Mouse (Mus musculus): ENCODE measurements around the gene Narf.

Narf gene

DNA sequence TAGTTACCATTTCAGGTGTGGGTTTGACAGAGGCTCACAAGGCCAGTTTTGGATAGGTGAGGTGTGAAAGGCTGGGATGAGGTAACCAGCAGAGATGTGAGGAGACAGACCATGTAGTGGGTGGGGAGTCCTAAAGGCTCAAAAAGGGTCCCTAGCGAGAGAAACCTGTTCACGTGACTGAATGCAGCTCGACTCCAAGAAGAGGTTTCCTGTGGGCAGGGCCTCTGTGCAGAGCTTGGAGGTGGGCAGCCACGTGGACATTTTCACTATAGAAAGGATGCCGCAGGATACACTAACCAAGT, 33.2 kb upstream of the Narf start:
- no peak for TF ChIP-seq CTCF (conservative IDR thresholded peaks at IDR 0.05; ENCODE audit: low read length)
- no peak for TF ChIP-seq POU5F1 (IDR thresholded peaks at IDR 0.05; ENCODE audit: borderline replicate concordance, low read length)
- no peak for TF ChIP-seq NANOG (IDR thresholded peaks at IDR 0.05; ENCODE audit: borderline replicate concordance, low read length)
- Histone ChIP-seq H3K4me3 (replicated peaks; ENCODE audit: low read length) (peak overlapping the region; percentile 94), H3K4me1 (replicated peaks; ENCODE audit: low read depth, low read length) (peaks cover 17% of the 10 kb centered on the region), H3K9me3 (ENCODE audit: low read length) (no peaks in the 10 kb centered on the region), H3K27me3 (ENCODE audit: insufficient read depth, low read length) (no peaks in the 10 kb centered on the region), H3K36me3 (ENCODE audit: insufficient read depth, low read length) (peaks cover 14% of the 10 kb centered on the region)

DNA sequence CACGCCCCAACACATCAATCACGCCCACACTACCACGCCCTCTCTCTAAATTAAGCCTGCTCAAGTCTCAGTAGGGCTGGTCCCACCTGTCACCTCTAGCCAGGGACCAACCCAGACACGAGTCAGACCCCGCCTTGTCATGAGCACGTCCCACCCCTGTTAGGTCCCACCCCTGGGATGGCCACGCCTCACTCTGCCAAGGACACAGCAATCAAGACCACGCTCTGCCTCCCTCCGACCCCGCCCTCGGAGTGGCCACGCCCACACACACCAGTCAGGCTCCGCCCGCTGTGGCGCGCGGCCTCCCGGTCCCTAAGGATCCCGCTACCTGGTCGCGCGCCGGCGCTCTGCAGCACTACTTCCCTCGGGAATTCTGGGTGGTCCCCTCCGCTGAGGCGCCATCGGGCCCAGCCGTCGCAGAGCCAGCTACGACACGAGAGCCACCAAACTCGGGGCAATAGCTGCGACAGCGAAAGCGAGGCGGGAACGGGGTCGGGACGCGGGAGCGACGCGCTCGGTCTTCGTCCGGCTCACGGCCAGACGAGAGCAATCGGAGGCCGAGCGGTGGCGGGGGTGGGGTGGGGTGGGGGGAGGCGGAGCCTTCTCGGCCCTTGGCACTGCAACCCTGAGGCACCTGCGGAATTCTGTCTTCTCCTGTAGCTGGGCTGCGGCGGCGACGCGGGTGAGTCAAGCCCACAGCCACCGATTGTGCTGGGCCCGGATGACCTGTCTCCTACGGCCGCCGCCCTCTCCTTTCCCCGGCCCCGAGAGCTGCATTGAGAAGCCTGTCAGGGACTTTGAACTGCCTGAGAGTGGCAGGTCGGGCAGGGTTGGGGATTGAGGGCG, 32.7 kb upstream of the Narf start, which contains the start of the genes Hexdc and Ogfod3:
Hexdc (plus strand) TSS at position 273 of the 846 bp plus-strand sequence.
Ogfod3 (minus strand) TSS at position 551 of the 846 bp plus-strand sequence.
- TF ChIP-seq CTCF (conservative IDR thresholded peaks at IDR 0.05; ENCODE audit: low read length), result no peak
- no peak for TF ChIP-seq POU5F1 (IDR thresholded peaks at IDR 0.05; ENCODE audit: borderline replicate concordance, low read length)
- no peak for TF ChIP-seq NANOG (IDR thresholded peaks at IDR 0.05; ENCODE audit: borderline replicate concordance, low read length)
- Histone ChIP-seq H3K4me3 (replicated peaks; ENCODE audit: low read length) (peak within 1 kb of the TSS; percentile 94), H3K36me3 (ENCODE audit: insufficient read depth, low read length) (peaks cover 17% of the 10 kb centered on the region), H3K27me3 (ENCODE audit: insufficient read depth, low read length) (no peaks in the 10 kb centered on the region), H3K4me1 (replicated peaks; ENCODE audit: low read depth, low read length) (peaks cover 17% of the 10 kb centered on the region), H3K9me3 (ENCODE audit: low read length) (no peaks in the 10 kb centered on the region)

DNA sequence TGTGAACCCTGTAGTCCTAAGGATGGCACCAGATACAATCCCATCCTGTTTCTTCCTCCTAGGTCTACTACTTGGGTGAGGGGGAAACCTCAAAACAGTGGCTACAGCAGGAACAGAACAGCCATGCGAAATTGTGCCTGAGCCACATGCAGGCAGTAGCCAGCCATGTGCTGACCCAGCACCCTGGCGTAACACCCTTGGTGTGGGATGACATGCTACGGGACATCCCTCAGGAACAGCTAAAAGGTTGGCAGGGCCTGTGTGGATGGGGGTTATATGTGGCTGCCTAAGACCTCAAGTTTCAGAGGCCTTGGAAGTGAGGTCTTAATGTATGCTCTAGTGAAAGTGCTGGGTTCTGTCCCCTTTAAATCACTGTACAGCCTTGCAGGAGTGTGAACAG, 20.2 kb upstream of the Narf start:
- Histone ChIP-seq H3K4me1 (replicated peaks; ENCODE audit: low read depth, low read length) (no peaks in the 10 kb centered on the region), H3K36me3 (ENCODE audit: insufficient read depth, low read length) (peaks cover 61% of the 10 kb centered on the region), H3K27me3 (ENCODE audit: insufficient read depth, low read length) (no peaks in the 10 kb centered on the region), H3K4me3 (replicated peaks; ENCODE audit: low read length) (no peak overlapping the region), H3K9me3 (ENCODE audit: low read length) (no peaks in the 10 kb centered on the region)
- TF ChIP-seq POU5F1 (IDR thresholded peaks at IDR 0.05; ENCODE audit: borderline replicate concordance, low read length), result no peak
- TF ChIP-seq CTCF (conservative IDR thresholded peaks at IDR 0.05; ENCODE audit: low read length), result no peak
- TF ChIP-seq NANOG (IDR thresholded peaks at IDR 0.05; ENCODE audit: borderline replicate concordance, low read length), result no peak

DNA sequence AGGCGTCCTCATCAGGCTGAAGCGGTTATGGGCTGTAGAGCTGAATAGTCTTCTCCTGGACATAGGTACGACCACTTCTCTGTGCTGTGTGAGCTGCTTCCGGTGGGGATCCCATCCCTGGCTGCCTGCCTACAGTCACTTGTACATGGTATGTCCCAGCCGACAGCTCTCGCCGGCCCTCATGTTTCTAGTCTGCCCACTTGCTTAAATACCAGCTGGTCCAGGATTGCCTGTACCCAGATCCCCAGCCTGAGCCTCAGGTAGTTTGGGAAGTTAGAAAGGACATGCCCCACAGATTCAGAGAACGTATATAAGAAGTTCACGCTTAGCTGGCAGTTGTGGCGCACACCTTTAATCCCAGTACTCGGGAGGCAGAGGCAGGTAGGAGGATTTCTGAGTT, 17.3 kb upstream of the Narf start:
- no peaks in the 10 kb centered on the region for H3K9me3 ChIP-seq (ENCODE audit: low read length)
- H3K4me3 ChIP-seq (replicated peaks; ENCODE audit: low read length), result no peak overlapping the region
- no peaks in the 10 kb centered on the region for H3K27me3 ChIP-seq (ENCODE audit: insufficient read depth, low read length)
- no peak for TF ChIP-seq POU5F1 (IDR thresholded peaks at IDR 0.05; ENCODE audit: borderline replicate concordance, low read length)
- TF ChIP-seq NANOG (IDR thresholded peaks at IDR 0.05; ENCODE audit: borderline replicate concordance, low read length), result no peak
- TF ChIP-seq CTCF (conservative IDR thresholded peaks at IDR 0.05; ENCODE audit: low read length), result no peak
- H3K4me1 ChIP-seq (replicated peaks; ENCODE audit: low read depth, low read length), result no peaks in the 10 kb centered on the region
- H3K36me3 ChIP-seq (ENCODE audit: insufficient read depth, low read length), result peaks cover 84% of the 10 kb centered on the region

DNA sequence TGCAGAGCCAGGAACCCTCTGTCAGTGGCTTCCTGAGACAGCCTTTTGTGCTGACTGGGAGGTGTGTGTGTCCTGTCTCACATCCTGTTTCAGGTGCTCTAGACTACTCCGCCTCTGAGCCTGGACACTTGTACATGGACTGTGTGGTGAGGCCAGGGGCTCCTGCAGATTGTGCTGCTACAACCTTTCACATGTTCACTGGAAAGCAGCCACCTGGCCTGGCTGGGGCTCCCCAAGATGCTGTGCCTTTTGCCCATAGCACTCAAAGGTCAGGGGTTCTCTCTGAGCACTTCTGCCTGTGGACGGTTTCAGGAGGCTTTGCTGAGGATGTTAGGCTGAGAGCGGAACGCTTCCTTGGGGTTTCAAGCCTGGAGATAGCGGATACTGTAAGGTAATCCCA, 16.3 kb upstream of the Narf start:
- Histone ChIP-seq H3K4me1 (replicated peaks; ENCODE audit: low read depth, low read length) (no peaks in the 10 kb centered on the region), H3K9me3 (ENCODE audit: low read length) (no peaks in the 10 kb centered on the region), H3K27me3 (ENCODE audit: insufficient read depth, low read length) (no peaks in the 10 kb centered on the region), H3K4me3 (replicated peaks; ENCODE audit: low read length) (no peak overlapping the region), H3K36me3 (ENCODE audit: insufficient read depth, low read length) (peaks cover 92% of the 10 kb centered on the region)
- TF ChIP-seq NANOG (IDR thresholded peaks at IDR 0.05; ENCODE audit: borderline replicate concordance, low read length) (no peak), CTCF (conservative IDR thresholded peaks at IDR 0.05; ENCODE audit: low read length) (no peak), POU5F1 (IDR thresholded peaks at IDR 0.05; ENCODE audit: borderline replicate concordance, low read length) (no peak)

DNA sequence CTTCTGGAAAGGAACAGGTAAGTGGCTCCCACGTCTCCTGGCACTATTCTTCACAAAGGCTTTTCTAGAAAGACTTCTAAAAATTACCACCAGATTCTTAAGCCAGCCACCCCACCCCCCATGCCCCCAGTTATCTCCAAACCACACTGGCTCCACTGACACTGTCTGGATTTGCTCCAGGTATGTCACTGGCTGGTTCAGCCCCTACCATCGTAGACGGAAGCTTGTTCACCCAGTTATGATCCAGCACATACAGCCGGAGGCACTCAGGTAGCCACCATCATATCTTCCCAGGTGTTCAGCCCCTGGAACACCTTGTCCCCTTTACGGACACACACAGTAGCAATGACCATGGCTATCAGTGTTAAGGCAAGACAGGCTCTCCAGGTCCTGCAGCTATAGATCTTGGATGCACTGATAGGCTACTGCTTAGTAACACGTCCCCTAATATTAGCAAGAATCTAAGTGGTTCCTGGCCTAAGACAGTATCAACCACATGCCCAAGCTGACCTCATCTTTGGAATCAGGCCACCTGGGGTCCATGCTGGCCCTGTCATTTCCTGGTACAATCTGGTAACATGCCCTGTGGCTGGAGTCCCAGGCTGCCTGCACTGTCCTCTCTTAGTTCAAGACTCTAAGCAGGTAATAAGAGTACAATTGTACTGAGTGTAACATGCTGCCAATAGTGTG, 15.6 kb upstream of the Narf start:
- TF ChIP-seq POU5F1 (IDR thresholded peaks at IDR 0.05; ENCODE audit: borderline replicate concordance, low read length) (no peak), NANOG (IDR thresholded peaks at IDR 0.05; ENCODE audit: borderline replicate concordance, low read length) (no peak), CTCF (conservative IDR thresholded peaks at IDR 0.05; ENCODE audit: low read length) (no peak)
- H3K27me3 ChIP-seq (ENCODE audit: insufficient read depth, low read length), result no peaks in the 10 kb centered on the region
- H3K9me3 ChIP-seq (ENCODE audit: low read length), result no peaks in the 10 kb centered on the region
- no peak overlapping the region for H3K4me3 ChIP-seq (replicated peaks; ENCODE audit: low read length)
- no peaks in the 10 kb centered on the region for H3K4me1 ChIP-seq (replicated peaks; ENCODE audit: low read depth, low read length)
- peaks cover 94% of the 10 kb centered on the region for H3K36me3 ChIP-seq (ENCODE audit: insufficient read depth, low read length)

DNA sequence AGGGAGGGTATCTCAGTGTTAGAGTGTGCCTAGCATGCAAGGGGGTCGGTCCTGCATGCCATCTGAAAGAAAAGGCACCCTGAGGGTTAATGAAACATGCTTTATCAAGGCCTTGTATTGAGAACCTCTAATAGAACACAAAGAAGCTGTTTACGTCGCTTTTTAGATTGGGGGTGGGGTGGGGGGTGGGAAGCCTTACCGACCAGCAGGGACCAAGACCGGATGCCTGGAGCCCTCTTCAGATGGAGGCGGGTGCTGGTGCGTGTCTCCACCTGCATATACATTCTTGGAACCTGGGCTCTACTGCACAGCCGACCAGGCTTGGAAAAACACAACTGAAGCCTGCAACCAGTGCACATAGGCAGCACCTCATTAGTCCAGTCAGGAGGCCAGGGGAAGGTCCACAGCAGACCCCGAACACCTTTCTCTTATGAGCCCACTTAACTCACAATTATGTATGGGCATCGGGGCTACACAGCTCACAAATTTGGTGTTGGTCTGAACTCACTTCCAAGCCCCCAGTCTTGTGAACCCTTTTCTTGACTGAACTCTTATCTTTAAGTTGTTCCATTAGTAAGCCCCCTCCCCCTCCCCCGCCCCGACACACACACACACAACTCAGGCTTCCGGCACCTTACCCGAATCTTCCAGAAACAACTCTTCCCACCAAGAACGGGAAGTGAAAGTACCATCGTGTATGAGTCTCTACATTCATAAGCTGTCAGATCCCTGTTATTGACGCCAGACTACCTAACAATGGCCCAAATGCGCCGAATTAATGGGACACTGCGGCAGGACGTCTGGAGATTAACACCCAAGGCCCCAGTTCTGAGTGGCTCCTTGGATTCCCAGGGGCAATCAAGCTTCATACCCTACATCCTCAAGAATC, 8.7 kb upstream of the Narf start:
- Histone ChIP-seq H3K9me3 (ENCODE audit: low read length) (no peaks in the 10 kb centered on the region), H3K4me3 (replicated peaks; ENCODE audit: low read length) (peak overlapping the region; percentile 88), H3K4me1 (replicated peaks; ENCODE audit: low read depth, low read length) (peaks cover 21% of the 10 kb centered on the region), H3K27me3 (ENCODE audit: insufficient read depth, low read length) (0 out of 2 replicates have a peak, but pooled peaks cover 2% of the 10 kb centered on the region), H3K36me3 (ENCODE audit: insufficient read depth, low read length) (peaks cover 46% of the 10 kb centered on the region)
- TF ChIP-seq NANOG (IDR thresholded peaks at IDR 0.05; ENCODE audit: borderline replicate concordance, low read length) (no peak), POU5F1 (IDR thresholded peaks at IDR 0.05; ENCODE audit: borderline replicate concordance, low read length) (no peak), CTCF (conservative IDR thresholded peaks at IDR 0.05; ENCODE audit: low read length) (no peak)

DNA sequence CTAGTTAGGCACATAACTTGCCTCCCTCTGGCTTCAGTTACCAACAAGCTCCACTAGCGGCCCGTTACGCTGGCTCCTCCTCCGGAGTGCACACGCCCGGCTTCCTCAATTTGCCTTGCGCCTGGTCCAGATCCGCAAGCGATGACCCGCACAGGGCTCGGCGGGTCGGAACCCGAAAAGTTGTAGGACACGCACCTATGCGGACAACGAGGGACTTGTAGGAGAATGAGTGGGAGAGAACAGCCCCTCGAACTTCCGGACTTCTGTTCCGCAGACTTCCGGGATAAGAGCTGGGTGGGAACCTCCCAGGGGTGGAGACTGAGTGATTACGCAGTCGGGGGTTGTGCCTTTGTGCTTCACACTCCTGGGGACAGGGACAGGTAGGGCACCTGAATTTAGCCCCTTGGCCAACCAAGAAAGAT, 8.0 kb upstream of the Narf start, which contains the start of gene Cybc1:
Cybc1 (minus strand) TSS at position 305 of the 422 bp plus-strand sequence.
- 0 out of 2 replicates have a peak, but pooled peaks cover 2% of the 10 kb centered on the region for H3K27me3 ChIP-seq (ENCODE audit: insufficient read depth, low read length)
- H3K4me1 ChIP-seq (replicated peaks; ENCODE audit: low read depth, low read length), result peaks cover 21% of the 10 kb centered on the region
- peak within 1 kb of the TSS; percentile 88 for H3K4me3 ChIP-seq (replicated peaks; ENCODE audit: low read length)
- no peaks in the 10 kb centered on the region for H3K9me3 ChIP-seq (ENCODE audit: low read length)
- H3K36me3 ChIP-seq (ENCODE audit: insufficient read depth, low read length), result peaks cover 39% of the 10 kb centered on the region
- TF ChIP-seq CTCF (conservative IDR thresholded peaks at IDR 0.05; ENCODE audit: low read length), result no peak
- TF ChIP-seq POU5F1 (IDR thresholded peaks at IDR 0.05; ENCODE audit: borderline replicate concordance, low read length), result no peak
- no peak for TF ChIP-seq NANOG (IDR thresholded peaks at IDR 0.05; ENCODE audit: borderline replicate concordance, low read length)
